Mouse (Mus musculus) forebrain, postnatal 0 days (tissue): ENCODE results near the gene Fhit. TPM values are rescaled to one million over a fixed set of nuclear protein-coding genes. Genes with fewer than 3 reads are reported as not detected.

Experiments
- ATAC-seq: fragments of 200-750 bp; cut with Nextera tagmentation; 2 replicates; pipeline ENCODE4 v1.8.0; 2017; ENCODE audit warnings: mild to moderate bottlenecking, moderate library complexity
- DNase-seq: peaks from one replicate; pipeline ENCODE4 v3.0.0-alpha.2; 2015
- H3K27ac ChIP-seq: fragments of 300-500 bp; sonication (generic); 2 replicates; pipeline ENCODE4 v1.5.1; 2014; ENCODE audit warnings: low read depth, mild to moderate bottlenecking, antibody characterized with exemption, low read length, moderate library complexity, mixed read lengths
- H3K27me3 ChIP-seq: fragments of 300-500 bp; sonication (generic); 2 replicates; pipeline ENCODE4 v1.6.1; 2014; ENCODE audit warnings: mild to moderate bottlenecking, low read length, mixed read lengths; ENCODE audit not compliant: insufficient read depth
- H3K36me3 ChIP-seq: fragments of 300-500 bp; sonication (generic); 2 replicates; pipeline ENCODE4 v1.6.1; 2014; ENCODE audit warnings: mild to moderate bottlenecking, moderate library complexity; ENCODE audit not compliant: insufficient read depth
- H3K4me1 ChIP-seq: fragments of 300-500 bp; sonication (generic); 2 replicates; pipeline ENCODE4 v1.6.1; 2014; ENCODE audit warnings: antibody characterized with exemption; ENCODE audit not compliant: insufficient read depth
- H3K4me2 ChIP-seq: fragments of 300-500 bp; sonication (generic); 2 replicates; pipeline ENCODE4 v1.6.1; 2014; ENCODE audit warnings: low read depth, mild to moderate bottlenecking, moderate library complexity
- H3K4me3 ChIP-seq: fragments of 300-500 bp; sonication (generic); 2 replicates; pipeline ENCODE4 v1.5.1; 2014; ENCODE audit warnings: low read depth, low read length, mixed read lengths
- H3K9ac ChIP-seq: fragments of 300-500 bp; sonication (generic); 2 replicates; pipeline ENCODE4 v1.6.1; 2014; ENCODE audit warnings: mild to moderate bottlenecking
- H3K9me3 ChIP-seq: fragments of 300-500 bp; sonication (generic); 2 replicates; pipeline ENCODE4 v1.6.1; 2016; ENCODE audit warnings: low read length
- CTCF ChIP-seq: sonication (generic); IDR thresholded peaks from 2 replicates; pipeline ENCODE4 v1.5.1; 2016; ENCODE audit warnings: antibody characterized with exemption, control low read depth, low read depth
- WGBS: fragments of 180-500 bp; shearing (Covaris S2); extraction: QIAGEN DNeasy Blood & Tissue Kit; methylation state at CpG from one replicate; pipeline ENCODE4 v1.1.7; 2014; 5-methylcytosine and 5-hydroxymethylcytosine counted together
- polyA plus RNA-seq: library from polyadenylated mRNA; unstranded; fragments of >200 nt; fragmentation: Nextera tagmentation; extraction: Ambion mirVana; gene quantifications from 2 replicates; pipeline ENCODE4 v1.2.1, GENCODE M21; 2015
- total RNA-seq: library from RNA; depleted of rRNA; stranded (reverse); fragments of >200 nt; gene quantifications from 2 replicates; pipeline ENCODE4 v1.2.3, GENCODE M21; 2014

Fhit gene
- total and polyA plus RNA-seq, 2 experiments from 2014 or later, result 8.0 to 8.9 TPM

DNA sequence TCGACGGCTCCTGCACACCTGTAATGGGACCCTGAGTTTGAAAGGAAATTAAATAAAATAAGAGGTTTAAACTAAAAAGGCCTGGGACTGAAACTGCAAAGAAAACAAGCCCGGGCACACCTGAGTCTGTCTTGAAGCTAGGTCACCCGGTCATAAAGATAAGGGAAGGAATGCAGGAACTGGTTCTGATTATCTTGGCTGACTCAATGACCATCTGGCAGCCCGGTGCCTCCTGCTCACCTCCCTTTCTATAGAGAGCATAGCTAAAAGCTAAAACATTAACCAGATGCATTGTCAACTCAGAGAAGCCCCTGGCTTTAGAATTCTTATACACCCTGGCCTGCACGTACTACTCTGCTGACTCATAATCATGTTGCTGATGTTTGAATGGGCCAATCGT lies 1032.7 kb downstream of the Fhit start:
- no peaks in the 10 kb centered on the region for H3K27me3 ChIP-seq
- TF ChIP-seq CTCF, result no peak

DNA sequence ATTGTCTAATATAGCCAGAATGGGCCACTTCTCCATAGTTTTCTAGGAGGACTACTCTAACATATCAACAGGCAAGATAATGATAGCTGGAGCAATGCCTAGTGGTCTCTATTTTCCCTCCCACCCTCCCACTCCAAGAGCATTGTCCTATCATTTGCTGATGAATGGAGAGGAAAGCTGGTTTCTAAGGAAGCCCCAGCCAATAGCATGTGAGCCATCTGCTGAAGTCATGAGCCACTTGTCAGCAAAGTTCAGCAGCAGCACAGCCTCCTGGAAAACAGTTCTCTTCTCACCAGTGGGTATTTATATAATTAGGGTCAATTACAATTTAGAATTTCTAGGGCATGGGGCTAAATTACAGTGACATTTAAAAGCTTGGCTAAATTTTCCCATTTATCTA lies 1035.3 kb downstream of the Fhit start:
- Histone ChIP-seq H3K36me3 (no peaks in the 10 kb centered on the region), H3K4me3 (no peak overlapping the region), H3K4me2 (no peak overlapping the region), H3K27ac (no peak overlapping the region), H3K4me1 (no peaks in the 10 kb centered on the region), H3K9me3 (no peaks in the 10 kb centered on the region), H3K27me3 (no peaks in the 10 kb centered on the region), H3K9ac (no peak overlapping the region)
- TF ChIP-seq CTCF, result no peak
- DNase-seq, result no peak
- ATAC-seq, result 0 out of 2 replicates have a peak, but pooled peaks have one; percentile 42

More for the DNA sequence above, 1032.7 kb downstream of the Fhit start:
- no peaks in the 10 kb centered on the region for H3K9me3 ChIP-seq
- DNase-seq (no peak), ATAC-seq (no peak)
- no peaks in the 10 kb centered on the region for H3K36me3 ChIP-seq
- no peak overlapping the region for H3K9ac ChIP-seq
- WGBS, result 95% methylated on average over 7 of the region's 7 CpGs
- no peak overlapping the region for H3K4me3 ChIP-seq
- H3K27ac ChIP-seq, result no peak overlapping the region
- no peak overlapping the region for H3K4me2 ChIP-seq
- H3K4me1 ChIP-seq, result no peaks in the 10 kb centered on the region

DNA sequence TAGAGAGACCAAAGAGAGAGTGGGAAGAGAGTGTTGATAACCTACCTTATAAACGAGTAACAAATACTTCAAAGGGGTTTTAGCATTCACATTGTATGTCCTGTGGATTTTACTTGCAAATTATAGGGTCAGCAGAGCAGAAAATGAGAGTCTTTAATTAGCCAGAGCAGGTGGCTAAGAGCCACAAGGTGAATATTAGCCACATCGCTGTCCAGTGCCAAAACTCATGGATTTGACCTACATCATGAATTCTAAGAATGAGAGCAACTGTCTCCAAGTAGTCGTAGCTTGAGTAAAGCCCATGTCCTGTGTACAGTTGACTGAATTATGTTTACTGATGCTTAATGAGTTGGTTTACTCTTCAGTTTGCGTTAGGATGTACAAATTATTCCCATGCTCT lies 1039.7 kb downstream of the Fhit start:
- no peaks in the 10 kb centered on the region for H3K36me3 ChIP-seq
- no peaks in the 10 kb centered on the region for H3K27me3 ChIP-seq
- ATAC-seq (no peak), DNase-seq (no peak)
- H3K4me3 ChIP-seq, result no peak overlapping the region
- no peaks in the 10 kb centered on the region for H3K4me1 ChIP-seq
- no peak overlapping the region for H3K4me2 ChIP-seq
- no peak overlapping the region for H3K27ac ChIP-seq
- no peaks in the 10 kb centered on the region for H3K9me3 ChIP-seq
- no peak overlapping the region for H3K9ac ChIP-seq
- no peak for TF ChIP-seq CTCF
- 44% methylated on average over 4 of the region's 4 CpGs for WGBS

DNA sequence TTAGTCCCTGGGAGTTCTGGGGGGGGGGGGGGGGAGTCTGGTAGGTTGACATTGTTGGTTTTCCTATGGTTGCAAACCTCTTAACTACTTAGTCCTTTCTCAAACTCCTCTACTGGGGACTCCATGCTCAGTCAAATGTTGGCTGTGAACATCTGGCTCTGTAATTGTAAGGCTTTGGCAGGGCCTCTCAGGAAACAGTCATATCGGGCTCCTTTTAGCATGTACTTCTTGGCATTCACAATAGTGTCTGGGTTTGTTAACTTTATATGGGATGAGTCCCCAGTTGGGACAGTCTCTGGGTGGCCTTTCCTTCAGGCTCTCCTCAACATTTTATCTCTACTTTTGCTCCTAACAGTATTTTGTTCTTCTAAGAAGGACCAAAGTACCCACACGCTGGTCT lies 1065.6 kb downstream of the Fhit start:
- DNase-seq (no peak), ATAC-seq (no peak)
- H3K9ac ChIP-seq, result no peak overlapping the region
- H3K4me3 ChIP-seq, result no peak overlapping the region
- TF ChIP-seq CTCF, result no peak
- no peaks in the 10 kb centered on the region for H3K27me3 ChIP-seq
- no peak overlapping the region for H3K27ac ChIP-seq
- 94% methylated on average over 2 of the region's 2 CpGs for WGBS
- no peaks in the 10 kb centered on the region for H3K36me3 ChIP-seq
- H3K4me2 ChIP-seq, result no peak overlapping the region
- no peaks in the 10 kb centered on the region for H3K4me1 ChIP-seq
- H3K9me3 ChIP-seq, result no peaks in the 10 kb centered on the region

DNA sequence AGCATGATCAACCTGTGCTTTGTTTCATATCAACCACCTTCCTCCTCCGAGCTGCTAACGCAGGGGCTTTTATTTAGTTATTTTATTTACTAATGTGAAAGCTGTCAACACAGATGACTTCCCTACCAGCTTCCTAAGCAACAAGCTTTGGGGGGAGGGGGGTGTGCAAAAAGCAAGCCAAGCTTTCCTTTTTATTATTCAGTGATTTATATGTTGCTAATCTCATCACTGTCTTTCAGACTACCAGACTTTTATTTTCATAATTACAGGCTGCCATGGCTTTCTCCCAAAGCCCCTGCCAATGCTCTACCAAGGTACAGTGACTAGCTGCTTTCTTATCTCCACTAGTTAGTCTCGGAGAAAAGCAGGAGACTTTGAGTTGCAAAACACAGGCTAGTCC lies 1082.8 kb downstream of the Fhit start:
- Histone ChIP-seq H3K4me2 (no peak overlapping the region), H3K9me3 (no peaks in the 10 kb centered on the region), H3K9ac (no peak overlapping the region), H3K27me3 (no peaks in the 10 kb centered on the region), H3K36me3 (no peaks in the 10 kb centered on the region), H3K4me1 (no peaks in the 10 kb centered on the region), H3K27ac (no peak overlapping the region), H3K4me3 (no peak overlapping the region)
- TF ChIP-seq CTCF, result no peak
- WGBS, result 28% methylated on average over 3 of the region's 3 CpGs
- peak; percentile 38 for DNase-seq
- ATAC-seq, result peak; percentile 60

DNA sequence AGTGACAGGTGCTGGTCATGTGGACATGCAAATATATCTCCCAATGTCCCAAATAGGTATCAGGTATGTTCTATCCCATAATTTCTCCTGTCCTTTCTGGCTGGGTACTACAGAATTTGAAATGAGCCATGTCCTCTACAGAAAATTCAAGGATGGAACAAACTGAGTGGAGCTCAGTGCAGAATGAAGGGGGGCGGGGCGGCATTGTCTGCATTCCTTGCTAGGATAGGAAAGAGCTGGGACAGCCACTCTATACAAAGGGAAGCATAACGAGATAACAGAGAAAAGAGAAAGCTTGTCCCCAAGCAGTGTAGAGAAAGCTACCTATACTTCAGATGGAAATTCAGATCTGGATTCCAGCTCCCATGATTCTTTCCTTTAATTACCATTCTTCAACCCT lies 1111.9 kb downstream of the Fhit start:
- no peaks in the 10 kb centered on the region for H3K27me3 ChIP-seq
- no peak overlapping the region for H3K9ac ChIP-seq
- DNase-seq (no peak), ATAC-seq (no peak)
- no peaks in the 10 kb centered on the region for H3K9me3 ChIP-seq
- no peaks in the 10 kb centered on the region for H3K4me1 ChIP-seq
- H3K36me3 ChIP-seq, result no peaks in the 10 kb centered on the region
- no peak for TF ChIP-seq CTCF
- no peak overlapping the region for H3K4me3 ChIP-seq
- no peak overlapping the region for H3K27ac ChIP-seq
- 71% methylated on average over 3 of the region's 3 CpGs for WGBS
- no peak overlapping the region for H3K4me2 ChIP-seq

DNA sequence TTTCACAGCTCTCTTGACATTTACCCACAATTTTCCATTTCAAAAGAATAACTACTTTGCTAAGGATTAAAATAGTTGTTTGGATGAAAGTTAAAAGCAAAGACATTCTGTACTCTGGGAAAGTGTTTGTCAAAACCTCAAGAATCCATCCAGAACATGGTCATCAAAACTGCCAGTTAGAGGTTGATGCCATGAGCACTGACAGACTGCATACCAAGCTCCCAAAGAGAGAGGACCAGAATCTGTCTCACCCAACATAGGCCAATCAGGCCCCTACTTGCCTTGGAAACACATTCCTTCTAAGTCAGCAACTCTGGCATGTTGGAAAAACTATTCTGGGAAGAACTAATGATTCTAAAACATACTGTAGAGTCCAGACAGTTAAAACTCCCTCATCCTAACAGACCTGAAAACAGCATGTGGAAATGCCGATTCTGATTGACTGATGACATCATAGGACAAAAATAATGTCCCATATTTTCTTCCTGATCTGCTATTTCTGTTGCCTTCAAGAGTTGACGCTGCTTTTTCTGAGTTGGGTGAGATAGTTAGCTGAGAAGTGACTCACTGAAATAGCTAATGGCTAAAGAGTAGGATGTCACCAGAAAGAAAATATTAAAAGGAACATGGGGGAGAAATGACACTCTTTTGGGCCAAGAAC lies 1114.6 kb downstream of the Fhit start:
- Histone ChIP-seq H3K9me3 (no peaks in the 10 kb centered on the region), H3K27ac (no peak overlapping the region), H3K27me3 (no peaks in the 10 kb centered on the region), H3K4me3 (no peak overlapping the region), H3K4me2 (no peak overlapping the region), H3K36me3 (no peaks in the 10 kb centered on the region), H3K9ac (no peak overlapping the region), H3K4me1 (no peaks in the 10 kb centered on the region)
- WGBS, result 85% methylated on average over 2 of the region's 2 CpGs
- ATAC-seq (peak; percentile 50), DNase-seq (no peak)
- TF ChIP-seq CTCF, result no peak
